Mouse (Mus musculus) gastrocnemius, postnatal 14 days (tissue): Measurements from ENCODE around the gene Phgr1. TPM values are rescaled to one million over a fixed set of nuclear protein-coding genes. Genes with fewer than 3 reads are reported as not detected.

ENCODE experiments used
- DNase-seq: peaks from one replicate; pipeline ENCODE4 v3.0.0; 2021; ENCODE audit warnings: mixed read lengths
- intact Hi-C: fragments of 180-260 bp; cut with DNase I; formaldehyde crosslinking; loops from one replicate; pipeline ENCODE4 v1.15.1; 2025; ENCODE audit warnings: low total_unique reads
- total RNA-seq, 2 experiments: library from RNA; stranded (reverse); gene quantifications; 2 replicates each; pipeline ENCODE4 v1.2.3; 2021

Gene Phgr1
- total RNA-seq, 2 experiments from 2014 or later, result not detected

GRCm38 (mm10) chr2:118804474-118804873 is 31.9 kb downstream of the Phgr1 start:
- DNase-seq, result no peak
- intact Hi-C loops, result no loop called here

- DNase-seq, result no peak
- intact Hi-C loops, result no loop called here
Measured at GRCm38 (mm10) chr2:118805137-118805536, 32.6 kb downstream of the Phgr1 start.

- no peak for DNase-seq
- intact Hi-C loops, result no loop called here
Measured at GRCm38 (mm10) chr2:118805756-118806155, 33.2 kb downstream of the Phgr1 start.

- DNase-seq, result peak; percentile 72
- intact Hi-C loops, result no loop called here
Measured at GRCm38 (mm10) chr2:118806860-118807259, 34.3 kb downstream of the Phgr1 start.

GRCm38 (mm10) chr2:118810861-118811260 is 38.3 kb downstream of the Phgr1 start:
- intact Hi-C loops, result no loop called here

GRCm38 (mm10) chr2:118812724-118813123 is 40.2 kb downstream of the Phgr1 start:
- intact Hi-C loops, result no loop called here
- no peak for DNase-seq

More at GRCm38 (mm10) chr2:118810861-118811260, 38.3 kb downstream of the Phgr1 start:
- DNase-seq, result no peak

- intact Hi-C loops, result no loop called here
- DNase-seq, result peak; percentile 87
Measured at GRCm38 (mm10) chr2:118813981-118814836, 41.6 kb downstream of the Phgr1 start, which contains the start of gene Knstrn. Gene Knstrn, plus strand, starts transcription at chr2:118814003.

- intact Hi-C loops, result no loop called here
- DNase-seq, result no peak
Measured at GRCm38 (mm10) chr2:118822800-118823199, 50.2 kb downstream of the Phgr1 start.

GRCm38 (mm10) chr2:118824396-118824795 is 51.8 kb downstream of the Phgr1 start:
- DNase-seq, result no peak

More at GRCm38 (mm10) chr2:118824396-118824795, 51.8 kb downstream of the Phgr1 start:
- intact Hi-C loops, result no loop called here

Other genes with a start within 250 kb of the Phgr1 start
- gene Bmf, start 223.1 kb upstream of the Phgr1 start, total RNA-seq, result 10 to 100 TPM; 12.8 to 16.4 TPM
- gene Bub1b, start 174.6 kb upstream of the Phgr1 start, total RNA-seq, result 1 to 10 TPM; 5.7 to 5.8 TPM
- gene Pak6, start 109.5 kb upstream of the Phgr1 start, total RNA-seq, result under 1 TPM; 0.07 to 0.14 TPM
- not detected for gene Ankrd63, start 68.8 kb upstream of the Phgr1 start, total RNA-seq
- under 1 TPM; 0.08 to 0.27 TPM for gene Plcb2, start 44.3 kb upstream of the Phgr1 start, total RNA-seq
- gene Inafm2, start 27.0 kb upstream of the Phgr1 start, total RNA-seq, result 1 to 10 TPM; 5.3 TPM
- gene Ccdc9b, start 10.1 kb upstream of the Phgr1 start, total RNA-seq, result 1 to 10 TPM; 6.8 to 6.9 TPM
- gene Disp2, start 7.0 kb downstream of the Phgr1 start, total RNA-seq, result under 1 TPM; 0.06 to 0.07 TPM
- gene Knstrn, start 41.2 kb downstream of the Phgr1 start, total RNA-seq, result 1 to 10 TPM; 3.8 to 4.1 TPM
- gene Ivd, start 89.2 kb downstream of the Phgr1 start, total RNA-seq, result 10 to 100 TPM; 68.8 to 85.3 TPM
- gene Bahd1, start 127.6 kb downstream of the Phgr1 start, total RNA-seq, result 1 to 10 TPM; 4.9 to 5.0 TPM
- gene Chst14, start 153.7 kb downstream of the Phgr1 start, total RNA-seq, result 1 to 10 TPM; 5.8 to 6.2 TPM